Mouse (Mus musculus): ENCODE measurements around the gene Tas2r139.
A peak's percentile ranks its signal among the peaks of the same experiment; 100 is the strongest.
"Not testable (repeated sequence)": the region's sequence is repeated elsewhere in the genome, so short reads cannot be mapped to it uniquely, and the experiment has no call there.

Tas2r139 gene

DNA sequence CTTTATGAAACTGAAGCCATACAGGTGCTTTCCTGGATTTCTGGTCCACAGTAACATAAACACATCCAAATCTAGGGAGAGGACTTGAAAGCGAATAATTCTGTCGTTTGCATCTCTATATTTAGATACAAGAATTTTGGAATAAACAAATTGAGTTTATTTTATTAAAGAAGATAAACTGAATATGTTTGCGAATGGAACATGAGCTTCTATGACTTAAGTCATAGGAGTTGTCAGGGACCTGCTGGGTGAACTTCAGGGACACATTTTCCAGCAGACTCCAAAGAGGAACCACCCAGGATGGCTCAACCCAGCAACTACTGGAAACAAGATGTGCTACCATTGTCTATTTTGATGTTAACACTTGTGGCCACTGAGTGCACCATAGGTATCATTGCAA lies at the start of gene Tas2r139:
Tas2r139 (plus strand) TSS at position 301 of the 400 bp plus-strand sequence.
- DNase-seq: no peak

DNA sequence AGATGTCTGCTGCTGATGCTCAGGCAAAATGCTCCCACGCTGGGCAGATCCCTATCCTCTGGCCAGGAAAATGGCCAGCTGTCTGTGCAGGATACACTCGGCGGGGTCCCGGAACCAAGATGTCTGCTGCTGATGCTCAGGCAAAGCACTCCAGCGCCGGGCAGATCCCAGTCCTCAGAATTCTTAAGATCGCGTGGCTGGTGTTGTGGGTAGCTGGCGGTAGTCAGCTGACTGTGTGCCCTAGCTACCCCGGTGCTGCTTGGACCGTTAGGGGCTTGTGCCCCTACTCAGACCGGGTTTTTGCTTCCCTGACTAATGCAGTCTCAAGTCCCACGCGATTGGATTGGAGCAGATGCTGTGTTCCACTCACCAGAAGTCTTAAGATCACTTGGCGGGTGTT lies 10.4 kb downstream of the Tas2r139 start:
- not testable (repeated sequence) for DNase-seq

DNA sequence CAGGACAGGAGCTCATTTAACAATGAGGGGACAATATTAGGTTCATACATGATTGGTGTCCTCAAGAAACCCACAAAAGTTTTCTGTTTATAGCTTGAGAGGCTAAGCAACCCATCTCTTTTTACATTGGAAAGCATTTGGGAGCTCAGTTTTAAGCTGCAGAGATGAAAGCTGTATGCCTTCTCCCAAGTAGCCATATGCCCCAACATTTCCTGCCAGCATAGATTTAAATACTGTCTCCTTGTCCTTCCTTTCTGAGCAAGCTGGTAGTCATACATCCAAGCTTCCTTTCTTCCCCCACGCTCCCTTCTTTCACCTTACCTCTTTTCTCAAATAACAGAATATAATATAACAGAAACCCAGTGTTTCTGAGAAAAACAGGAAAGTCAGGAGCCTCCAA lies 41.7 kb downstream of the Tas2r139 start:
- no peak for DNase-seq

GRCm38 (mm10) chr6:42186230-42186629 lies 45.5 kb downstream of the Tas2r139 start:
- DNase-seq: peak; percentile 23

Data from thymus, postnatal 14 days (tissue).